Mouse (Mus musculus) colon, adult 2 months (tissue): ENCODE results near the gene Kank3. TPM values are rescaled to one million over a fixed set of nuclear protein-coding genes. Genes with fewer than 3 reads are reported as not detected.

Experiments
- polyA plus RNA-seq: library from polyadenylated mRNA; depleted of rRNA; stranded (reverse); fragments of >200 nt; gene quantifications from 2 replicates; pipeline ENCODE4 v1.2.3, GENCODE M21; 2012; rRNA removed

Kank3 gene
- polyA plus RNA-seq: 30.2 and 34.8 TPM in 2 replicates

DNA sequence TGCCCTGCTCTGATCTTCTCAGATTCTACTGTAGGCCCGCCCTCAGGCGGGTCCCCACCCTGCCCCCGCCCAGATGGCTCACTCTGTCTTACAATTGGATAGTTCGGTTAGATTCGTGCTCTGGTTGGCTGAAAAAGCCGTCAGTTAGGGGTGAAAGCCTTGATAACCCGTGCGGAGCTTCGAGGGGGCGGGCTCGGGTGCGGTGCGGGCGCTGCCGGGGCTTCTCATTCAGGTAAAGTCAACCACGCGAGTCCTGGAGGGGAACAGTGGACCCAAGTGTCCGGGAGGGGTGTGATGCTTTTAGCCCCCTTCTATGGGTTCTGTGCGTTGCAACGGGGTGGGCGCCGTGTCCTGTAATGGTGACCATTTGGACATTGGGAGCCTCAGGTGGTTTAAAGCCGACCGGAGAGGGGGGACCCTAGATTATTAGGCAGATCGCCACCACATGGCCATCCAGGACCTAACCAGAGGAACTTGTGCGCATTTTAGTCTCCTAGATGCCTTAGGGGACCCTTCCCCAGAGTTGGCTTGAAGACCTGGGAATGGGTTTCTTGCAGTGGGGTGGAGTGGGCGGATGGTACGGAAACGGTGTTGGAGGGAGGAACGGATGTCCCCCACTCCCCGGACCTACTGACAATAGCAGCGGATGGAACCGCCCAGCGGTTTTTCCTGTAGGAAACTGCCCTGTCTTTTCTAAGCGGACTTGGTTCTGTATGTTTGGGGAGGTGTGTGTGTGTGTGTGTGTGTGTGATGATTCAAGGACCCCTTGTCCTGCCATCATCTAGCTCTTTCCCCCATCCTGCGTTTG lies at the start of gene Kank3:
Gene Kank3 (plus strand): TSS at position 186 of the 808 bp plus-strand sequence.

DNA sequence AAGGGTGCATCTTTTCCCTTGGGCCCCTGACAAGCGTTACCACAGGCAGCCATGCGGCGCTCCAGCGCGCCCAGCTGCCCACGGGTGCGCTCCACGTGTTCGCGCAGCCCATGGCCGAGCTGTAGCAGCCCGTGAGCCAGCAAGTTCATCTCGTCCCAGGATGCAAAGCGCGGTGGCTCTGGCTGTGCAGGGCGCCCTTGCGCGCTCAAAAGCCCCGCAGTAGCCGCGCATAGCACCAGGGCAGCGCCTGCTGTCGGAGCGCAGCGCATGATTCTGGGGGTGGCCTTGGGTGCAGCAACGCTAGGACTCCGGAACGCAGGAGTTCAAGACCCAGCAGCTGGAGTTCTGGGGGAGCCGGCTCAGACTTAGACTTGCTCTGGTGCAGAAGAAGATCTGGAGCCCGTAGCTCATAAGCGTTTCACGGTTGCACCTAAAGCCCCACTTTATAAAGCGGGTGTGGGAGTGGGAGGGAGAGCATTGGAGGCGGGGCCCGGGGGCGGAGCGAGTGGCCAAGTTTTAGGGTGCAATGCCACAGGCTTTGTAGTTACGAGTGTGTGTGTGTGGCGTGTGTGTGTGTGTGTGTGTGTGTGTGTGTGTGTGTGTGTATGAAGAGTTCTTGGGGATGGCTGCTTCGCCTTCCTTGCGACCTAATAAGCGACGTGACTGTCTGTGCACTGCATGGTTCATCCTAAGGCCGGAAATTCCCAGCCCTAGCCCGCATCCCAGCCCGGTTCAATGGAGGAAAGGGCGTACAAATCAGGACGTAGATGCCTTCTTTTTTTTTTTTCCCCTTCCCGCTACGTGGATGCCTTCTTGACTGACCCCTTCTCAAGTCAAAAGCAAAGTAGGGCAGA lies 29.0 kb upstream of the Kank3 start, which contains the start of gene Angptl4:
Gene Angptl4 (minus strand): TSS at position 707 of the 854 bp plus-strand sequence.

DNA sequence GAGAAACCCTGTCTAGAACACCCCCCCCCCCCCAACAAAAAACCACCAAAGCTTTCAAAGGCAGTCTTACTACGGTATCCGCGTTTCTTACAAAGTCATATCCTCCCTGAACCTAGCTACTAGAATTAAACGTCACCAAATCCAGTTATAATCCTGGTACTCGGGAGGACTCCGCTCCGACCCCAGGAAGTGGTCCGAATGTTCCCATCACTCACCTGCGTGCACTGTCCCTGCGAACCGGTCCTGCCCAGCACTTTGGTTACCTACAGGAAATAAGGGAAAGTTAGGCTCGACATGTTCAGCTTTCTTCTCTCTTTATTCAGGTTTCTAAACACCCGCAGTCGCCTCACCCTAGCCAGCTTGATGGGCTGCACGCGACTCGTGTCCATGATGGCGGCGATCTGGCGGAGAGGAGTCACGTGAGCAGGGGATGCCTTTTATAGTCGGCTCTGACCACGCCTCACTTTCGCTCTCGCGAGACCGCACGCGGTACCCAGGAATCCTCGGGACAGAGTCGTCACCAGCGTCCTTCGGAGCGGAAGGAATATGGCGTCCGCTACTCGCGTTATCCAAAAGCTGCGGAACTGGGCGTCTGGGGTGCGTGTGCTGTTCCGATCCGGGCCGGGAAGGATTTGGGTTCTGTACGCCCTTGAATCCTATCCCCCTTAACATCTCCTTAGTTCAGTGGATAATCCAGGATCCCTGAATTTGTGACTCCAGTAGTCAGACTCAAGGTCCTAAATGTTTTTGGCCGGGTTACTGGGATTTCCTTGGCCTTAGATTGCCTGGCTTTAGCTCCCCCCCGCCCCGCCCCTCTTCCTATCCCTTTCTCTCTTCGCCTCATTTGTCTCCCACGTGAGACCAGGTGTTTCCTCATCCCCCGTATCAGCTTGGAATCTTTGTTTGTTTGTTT lies 14.0 kb downstream of the Kank3 start, which contains the start of the genes Rps28 and Ndufa7:
Gene Rps28 (minus strand): TSS at position 479 of the 913 bp plus-strand sequence.
Gene Ndufa7 (plus strand): TSS at position 489 of the 913 bp plus-strand sequence.

DNA sequence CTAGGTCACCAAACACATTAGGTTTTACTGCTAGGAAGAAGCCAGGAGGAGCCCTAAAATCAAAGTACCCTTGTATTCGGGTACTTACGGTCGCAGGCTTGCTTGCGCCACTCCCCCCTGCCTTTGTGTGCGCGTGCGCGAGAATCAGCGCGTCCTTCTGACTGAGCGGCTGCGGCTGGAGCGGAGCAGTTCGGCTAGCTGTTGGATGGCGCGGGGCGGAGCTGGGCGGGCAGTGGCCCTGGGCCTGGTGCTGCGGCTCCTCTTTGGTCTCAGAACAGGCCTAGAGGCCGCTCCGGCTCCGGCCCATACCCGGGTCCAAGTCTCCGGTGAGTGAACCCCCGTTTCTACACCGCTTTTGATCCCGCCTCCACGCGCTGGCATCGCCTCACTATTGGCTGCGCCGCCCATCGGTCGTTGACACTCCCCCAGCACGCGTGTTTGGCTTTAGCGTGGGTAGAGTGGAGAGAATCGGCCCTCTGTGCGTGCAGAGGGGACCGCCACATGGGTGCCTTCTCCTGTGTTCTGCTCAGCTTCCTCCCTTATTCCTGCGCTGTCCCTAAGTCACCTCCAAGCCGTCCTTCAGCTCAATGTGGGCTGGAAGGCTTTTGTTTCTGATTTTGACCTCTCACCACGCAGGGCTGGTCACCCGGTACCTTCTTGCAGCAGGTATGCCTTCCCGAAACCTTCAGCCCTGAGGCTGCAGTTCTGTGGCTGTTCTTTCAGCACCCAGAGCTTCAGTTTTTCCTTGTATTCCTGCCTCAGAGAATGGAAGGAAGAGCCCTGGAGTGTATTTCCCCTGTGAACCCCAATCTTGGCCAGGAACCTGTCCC lies 32.9 kb downstream of the Kank3 start, which contains the start of gene Cd320:
Gene Cd320 (plus strand): TSS at position 126 of the 830 bp plus-strand sequence.

Other genes starting within 250 kb of the Kank3 start
- 52.2 and 68.0 TPM in 2 replicates for gene Zfp414, start 181.4 kb upstream of the Kank3 start, polyA plus RNA-seq
- not detected in 2 replicates for gene Pram1, start 172.5 kb upstream of the Kank3 start, polyA plus RNA-seq
- 78.7 and 84.2 TPM in 2 replicates for gene Hnrnpm, start 123.7 kb upstream of the Kank3 start, polyA plus RNA-seq
- 85.9 and 104 TPM in 2 replicates for gene March2, start 91.8 kb upstream of the Kank3 start, polyA plus RNA-seq
- gene Rab11b, start 50.0 kb upstream of the Kank3 start, polyA plus RNA-seq: 299 and 329 TPM in 2 replicates
- gene Angptl4, start 28.7 kb upstream of the Kank3 start, polyA plus RNA-seq: 5.4 and 9.5 TPM in 2 replicates
- 815 and 940 TPM in 2 replicates for gene Rps28, start 14.0 kb downstream of the Kank3 start, polyA plus RNA-seq
- gene Ndufa7, start 14.1 kb downstream of the Kank3 start, polyA plus RNA-seq: 580 and 659 TPM in 2 replicates
- gene Cd320, start 32.6 kb downstream of the Kank3 start, polyA plus RNA-seq: 61.8 and 108 TPM in 2 replicates
- not detected in 2 replicates for gene Gm7029, start 63.3 kb downstream of the Kank3 start, polyA plus RNA-seq
- gene Kifc1, start 80.1 kb downstream of the Kank3 start, polyA plus RNA-seq: 12.1 and 12.9 TPM in 2 replicates
- gene Platr17, start 94.6 kb downstream of the Kank3 start, polyA plus RNA-seq: not detected in 2 replicates
- 32.6 and 36.6 TPM in 2 replicates for gene Daxx, start 98.9 kb downstream of the Kank3 start, polyA plus RNA-seq
- gene Tapbp, start 105.4 kb downstream of the Kank3 start, polyA plus RNA-seq: 244 and 249 TPM in 2 replicates
- 97.9 and 111 TPM in 2 replicates for gene Zbtb22, start 105.4 kb downstream of the Kank3 start, polyA plus RNA-seq
- gene Rgl2, start 119.0 kb downstream of the Kank3 start, polyA plus RNA-seq: 131 and 156 TPM in 2 replicates
- 18.8 and 21.1 TPM in 2 replicates for gene Pfdn6, start 129.8 kb downstream of the Kank3 start, polyA plus RNA-seq
- gene Wdr46, start 130.1 kb downstream of the Kank3 start, polyA plus RNA-seq: 15.9 and 18.7 TPM in 2 replicates
- 24.6 and 27.7 TPM in 2 replicates for gene B3galt4, start 141.0 kb downstream of the Kank3 start, polyA plus RNA-seq
- 54.1 and 71.0 TPM in 2 replicates for gene Vps52, start 145.3 kb downstream of the Kank3 start, polyA plus RNA-seq
- gene Rps18, start 145.5 kb downstream of the Kank3 start, polyA plus RNA-seq: 366 and 518 TPM in 2 replicates
- gene H2-K1, start 189.8 kb downstream of the Kank3 start, polyA plus RNA-seq: 2,709 and 3,111 TPM in 2 replicates
- gene Ring1, start 214.2 kb downstream of the Kank3 start, polyA plus RNA-seq: 80.0 and 97.6 TPM in 2 replicates
- 114 and 160 TPM in 2 replicates for gene H2-Ke6, start 217.5 kb downstream of the Kank3 start, polyA plus RNA-seq
- 206 and 248 TPM in 2 replicates for gene Slc39a7, start 221.2 kb downstream of the Kank3 start, polyA plus RNA-seq
- 83.2 and 89.6 TPM in 2 replicates for gene Rxrb, start 221.3 kb downstream of the Kank3 start, polyA plus RNA-seq
- gene Col11a2, start 228.9 kb downstream of the Kank3 start, polyA plus RNA-seq: 1.3 and 1.8 TPM in 2 replicates